Mouse (Mus musculus) splenic B cell, adult 2 months (primary cell): ENCODE measurements around the gene Rcc2.

Source experiments
- DNase-seq: peaks from one replicate; pipeline ENCODE4 v3.0.0-alpha.2; 2011; ENCODE audit warnings: low read depth, low spot score
- H3K27me3 ChIP-seq: 2 replicates; pipeline ENCODE4 v1.6.1; 2012; ENCODE audit warnings: mild to moderate bottlenecking, low read length, moderate library complexity, mixed read lengths; ENCODE audit not compliant: control insufficient read depth, poor library complexity, insufficient read depth, severe bottlenecking
- H3K36me3 ChIP-seq: 2 replicates; pipeline ENCODE4 v1.6.1; 2012; ENCODE audit warnings: mild to moderate bottlenecking, low read length, moderate library complexity, mixed read lengths; ENCODE audit not compliant: control insufficient read depth, poor library complexity, insufficient read depth, severe bottlenecking

The Rcc2 gene

DNA sequence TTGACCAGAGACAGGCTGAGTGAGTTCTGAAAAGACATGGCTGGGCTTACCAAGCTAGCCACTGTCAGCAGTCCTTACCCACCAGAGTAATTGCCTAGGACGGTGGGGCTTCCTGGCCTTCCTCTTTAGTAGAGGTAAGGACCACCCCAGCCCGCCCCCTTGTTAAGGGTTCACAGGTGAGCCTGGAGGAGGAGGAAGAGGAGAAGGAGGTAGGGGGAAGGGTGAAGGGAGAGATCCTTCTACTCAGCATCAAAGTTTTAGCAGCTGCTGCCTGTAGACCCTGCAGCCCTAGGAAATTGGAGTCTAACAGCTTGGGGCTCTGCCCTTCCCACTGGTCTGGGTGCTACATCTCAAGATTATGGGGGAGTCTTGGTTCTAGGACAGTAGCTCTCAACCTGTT lies 42.2 kb downstream of the Rcc2 start, which contains the start of gene Padi6:
TSS of gene Padi6 (minus strand) at position 101 of the 400 bp plus-strand sequence.
- DNase-seq, result no peak
- no peaks in the 10 kb centered on the region for H3K36me3 ChIP-seq
- no peaks in the 10 kb centered on the region for H3K27me3 ChIP-seq

DNA sequence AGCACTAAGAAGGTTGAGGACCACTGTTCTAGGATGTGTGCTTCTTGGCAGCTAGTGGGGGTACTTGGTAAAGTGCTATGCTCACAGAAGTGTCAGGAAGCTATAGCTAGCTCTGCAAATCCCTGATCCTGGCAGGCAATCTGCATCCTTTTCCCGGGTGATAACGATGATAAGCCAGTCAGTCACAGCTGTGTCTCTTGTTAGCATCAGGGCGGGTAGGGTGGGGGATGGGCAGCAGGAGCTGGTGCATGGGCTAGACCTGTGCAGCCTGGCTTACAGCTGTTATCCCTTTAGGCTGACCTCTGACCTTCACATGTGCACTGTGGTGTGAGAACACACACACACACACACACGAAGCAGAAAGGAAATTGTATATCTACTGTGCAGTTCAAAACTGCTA lies 42.7 kb downstream of the Rcc2 start:
- DNase-seq, result no peak
- Histone ChIP-seq H3K27me3 (no peaks in the 10 kb centered on the region), H3K36me3 (no peaks in the 10 kb centered on the region)

DNA sequence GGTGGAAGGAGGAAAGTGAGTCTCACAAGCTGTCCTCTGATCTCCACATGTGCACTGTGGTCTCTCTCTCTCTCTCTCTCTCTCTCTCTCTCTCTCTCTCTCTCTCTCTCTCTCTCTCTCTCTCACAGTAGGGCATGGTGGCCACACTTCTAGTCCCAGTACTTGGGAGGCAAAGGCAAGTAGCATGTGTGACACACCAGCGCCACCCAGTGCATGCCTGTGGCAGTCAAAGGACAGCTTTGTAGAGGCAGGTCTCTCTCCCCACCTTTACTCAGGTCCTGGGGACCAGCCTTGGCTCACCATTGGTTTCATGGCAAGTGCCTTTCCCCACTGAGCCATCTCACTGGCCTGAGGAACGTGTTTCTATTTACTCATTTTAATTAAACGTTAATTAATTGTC lies 44.3 kb downstream of the Rcc2 start:
- DNase-seq, result peak; percentile 74
- Histone ChIP-seq H3K27me3 (no peaks in the 10 kb centered on the region), H3K36me3 (no peaks in the 10 kb centered on the region)

DNA sequence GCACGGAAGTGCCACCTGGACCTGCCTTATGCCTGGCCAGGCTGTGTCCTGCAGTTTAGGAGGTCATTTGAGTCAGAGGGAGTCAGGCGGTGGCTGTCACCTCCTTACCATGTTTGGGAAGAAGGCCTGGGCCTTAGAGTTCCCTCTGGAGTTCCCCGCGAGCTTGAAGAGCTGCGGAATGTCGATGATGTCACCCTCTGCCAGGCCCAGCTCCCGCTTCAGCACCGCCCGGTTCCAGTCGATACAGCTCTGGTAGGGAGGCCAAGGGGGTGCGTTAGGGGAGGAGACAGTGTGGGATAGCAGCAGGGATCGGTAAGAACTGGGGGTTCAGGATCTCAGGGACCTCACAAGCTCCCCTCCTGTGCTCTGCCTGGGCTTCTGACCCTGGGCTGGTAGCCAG lies 47.6 kb downstream of the Rcc2 start:
- no peak for DNase-seq
- Histone ChIP-seq H3K36me3 (no peaks in the 10 kb centered on the region), H3K27me3 (no peaks in the 10 kb centered on the region)

DNA sequence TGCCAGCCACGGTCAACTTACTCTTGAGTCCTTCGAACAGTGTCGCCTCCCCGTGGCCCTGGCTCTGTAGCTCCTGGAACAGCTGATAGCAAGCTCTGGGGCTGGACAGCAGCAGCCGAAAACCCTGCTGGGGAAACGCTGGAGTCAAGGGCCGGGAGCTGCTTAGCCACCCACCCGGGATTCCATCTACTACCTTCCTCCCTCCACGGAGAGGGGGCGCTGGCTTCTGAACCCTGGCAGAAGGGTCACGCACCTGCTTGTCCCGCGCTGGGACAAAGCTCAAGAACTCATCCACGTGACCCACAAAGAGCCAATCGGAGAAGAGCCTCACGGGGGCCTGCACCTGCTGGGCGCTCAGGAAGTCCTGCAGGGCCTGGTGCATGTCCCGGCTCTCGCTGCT lies 50.0 kb downstream of the Rcc2 start:
- DNase-seq, result peak; percentile 74
- H3K27me3 ChIP-seq, result no peaks in the 10 kb centered on the region

DNA sequence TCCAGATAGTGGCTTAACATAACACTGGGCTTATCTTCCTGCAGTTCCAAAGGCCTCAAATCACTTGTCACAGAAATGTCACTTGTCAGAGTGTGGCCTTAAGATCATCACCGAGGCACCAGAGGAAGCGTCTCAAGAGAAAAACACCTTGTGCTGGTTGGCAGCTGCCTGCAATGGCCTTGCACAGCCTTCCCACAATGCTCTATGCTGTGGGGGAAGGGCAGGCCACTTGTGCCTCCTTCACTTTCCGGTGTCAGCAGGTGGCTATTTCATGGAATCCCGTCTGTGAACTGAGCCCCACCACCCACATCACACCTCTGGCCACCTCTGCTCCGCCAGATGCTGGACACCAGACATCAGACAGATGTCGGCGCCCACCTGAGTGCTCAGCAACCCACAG lies 53.0 kb downstream of the Rcc2 start:
- H3K27me3 ChIP-seq, result no peaks in the 10 kb centered on the region
- no peaks in the 10 kb centered on the region for H3K36me3 ChIP-seq
- no peak for DNase-seq

More for the DNA sequence above, 50.0 kb downstream of the Rcc2 start:
- no peaks in the 10 kb centered on the region for H3K36me3 ChIP-seq

DNA sequence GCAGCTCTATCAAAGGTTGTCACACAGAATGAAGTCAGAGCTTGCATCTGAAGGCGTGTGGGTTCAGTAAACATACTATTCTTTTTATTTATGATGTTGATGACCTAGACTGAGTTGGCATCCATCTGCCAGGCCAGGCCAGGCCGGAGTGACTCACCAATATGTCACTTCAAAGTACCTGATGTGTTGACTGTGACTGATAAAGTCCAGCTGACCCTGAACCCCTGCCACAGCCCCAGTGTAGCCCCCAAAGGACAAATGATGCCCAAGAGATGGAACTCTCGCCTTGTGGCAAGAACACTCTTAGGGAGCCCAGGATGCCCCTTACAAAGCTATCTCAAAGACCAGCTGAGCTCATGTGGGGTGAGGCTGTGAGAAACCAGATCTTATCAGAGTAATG lies 55.5 kb downstream of the Rcc2 start:
- H3K27me3 ChIP-seq, result no peaks in the 10 kb centered on the region
- no peak for DNase-seq
- H3K36me3 ChIP-seq, result no peaks in the 10 kb centered on the region

DNA sequence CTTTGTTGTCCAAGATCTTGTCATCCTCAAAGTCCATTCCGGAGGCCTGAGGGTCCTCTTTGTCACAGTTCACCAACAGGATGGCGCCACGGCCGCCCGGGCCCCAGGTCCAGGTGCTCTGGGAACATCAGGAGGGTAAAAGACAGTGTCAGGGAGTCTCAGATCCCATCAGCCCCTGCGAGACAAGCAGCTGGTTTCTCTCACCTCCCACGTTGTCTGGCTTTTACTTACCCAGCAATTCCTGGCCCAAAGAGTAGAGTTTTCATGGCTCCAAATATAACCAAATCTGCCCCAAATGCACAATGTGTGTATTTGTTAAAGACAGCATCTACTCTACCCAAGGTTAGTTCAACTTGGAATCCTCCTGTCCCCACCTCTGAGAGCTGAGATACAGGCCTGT lies 61.3 kb downstream of the Rcc2 start:
- no peak for DNase-seq
- Histone ChIP-seq H3K36me3 (no peaks in the 10 kb centered on the region), H3K27me3 (no peaks in the 10 kb centered on the region)

DNA sequence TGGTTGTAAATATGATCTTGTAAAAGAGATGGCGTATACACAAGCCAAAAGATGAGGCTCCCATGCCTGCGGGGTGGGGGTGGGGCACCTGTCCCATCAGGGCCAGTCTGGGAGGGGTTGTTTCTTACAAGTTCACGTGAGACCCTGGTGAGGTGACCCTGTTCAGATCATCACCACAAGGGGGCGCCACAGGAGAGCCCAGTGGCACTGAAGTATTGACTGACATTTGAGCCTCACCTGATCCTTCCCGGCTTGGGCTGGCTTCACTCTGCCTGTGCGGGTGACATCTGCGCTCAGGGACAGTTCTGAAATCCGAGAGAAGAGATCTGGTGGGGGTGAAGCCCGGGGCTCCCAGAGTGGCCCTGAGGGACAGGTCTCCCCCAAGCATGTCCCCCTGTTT lies 62.8 kb downstream of the Rcc2 start:
- Histone ChIP-seq H3K27me3 (no peaks in the 10 kb centered on the region), H3K36me3 (no peaks in the 10 kb centered on the region)
- DNase-seq, result peak; percentile 78

DNA sequence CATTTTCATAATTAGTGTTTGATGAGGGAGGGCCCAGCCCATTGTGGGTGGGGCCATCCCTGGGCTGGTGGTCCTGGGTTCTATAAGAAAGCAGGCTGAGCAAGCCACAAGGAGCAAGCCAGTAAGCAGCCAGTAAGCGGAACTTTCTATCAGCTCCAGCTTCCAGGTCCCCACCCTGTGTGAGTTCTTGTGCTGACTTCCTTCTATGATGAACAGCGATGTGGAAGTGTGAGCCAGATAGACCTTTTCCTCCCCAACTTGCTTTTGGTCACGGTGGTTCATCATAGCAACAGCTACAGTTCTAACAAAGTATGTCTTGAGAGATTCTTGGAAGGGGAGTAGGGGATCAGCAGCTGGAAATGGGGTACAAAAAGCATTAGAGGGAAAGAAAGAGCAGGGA lies 65.6 kb downstream of the Rcc2 start:
- H3K36me3 ChIP-seq, result no peaks in the 10 kb centered on the region
- DNase-seq, result no peak
- H3K27me3 ChIP-seq, result no peaks in the 10 kb centered on the region

DNA sequence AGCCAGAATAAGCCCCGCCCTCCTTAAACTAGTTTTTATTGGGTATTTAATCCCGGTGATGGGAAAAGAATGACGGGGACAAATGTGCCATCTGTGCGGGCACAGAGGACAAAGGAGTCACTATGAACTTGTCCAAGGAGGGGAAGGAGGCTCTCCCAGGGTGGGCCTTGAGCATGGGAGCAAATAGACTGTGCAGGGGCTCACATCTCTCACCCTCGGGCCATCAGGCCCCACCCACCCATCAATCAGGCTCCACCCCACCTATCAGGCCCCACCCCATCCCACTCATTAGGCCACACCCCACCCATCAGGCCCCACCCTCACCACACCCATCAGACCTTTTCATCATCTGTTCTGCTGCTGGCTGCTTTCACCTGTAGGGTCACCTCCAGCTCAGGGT lies 68.6 kb downstream of the Rcc2 start:
- H3K36me3 ChIP-seq, result no peaks in the 10 kb centered on the region

DNA sequence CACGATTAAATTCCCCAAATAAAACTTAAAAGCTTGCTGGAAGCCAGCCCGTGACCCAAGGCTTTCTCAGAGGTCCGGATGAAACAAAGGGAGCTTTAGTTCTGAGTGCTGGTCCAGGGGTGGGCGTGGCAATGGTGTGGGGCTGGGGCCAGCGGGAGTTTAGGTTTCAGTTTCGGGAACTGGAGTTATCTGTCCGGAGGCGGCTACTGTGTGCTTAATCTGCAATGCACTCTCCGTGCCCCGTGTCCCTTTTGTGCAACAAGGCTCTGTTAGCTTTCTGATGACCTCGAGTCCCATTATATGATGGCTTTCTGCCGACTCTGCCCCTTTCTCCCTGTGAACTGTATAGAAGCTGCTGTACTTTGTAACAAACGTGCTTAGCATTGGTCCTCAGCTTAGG lies 70.1 kb downstream of the Rcc2 start:
- peak; percentile 18 for DNase-seq
- no peaks in the 10 kb centered on the region for H3K36me3 ChIP-seq
- no peaks in the 10 kb centered on the region for H3K27me3 ChIP-seq

More for the DNA sequence above, 68.6 kb downstream of the Rcc2 start:
- DNase-seq, result no peak
- H3K27me3 ChIP-seq, result no peaks in the 10 kb centered on the region

DNA sequence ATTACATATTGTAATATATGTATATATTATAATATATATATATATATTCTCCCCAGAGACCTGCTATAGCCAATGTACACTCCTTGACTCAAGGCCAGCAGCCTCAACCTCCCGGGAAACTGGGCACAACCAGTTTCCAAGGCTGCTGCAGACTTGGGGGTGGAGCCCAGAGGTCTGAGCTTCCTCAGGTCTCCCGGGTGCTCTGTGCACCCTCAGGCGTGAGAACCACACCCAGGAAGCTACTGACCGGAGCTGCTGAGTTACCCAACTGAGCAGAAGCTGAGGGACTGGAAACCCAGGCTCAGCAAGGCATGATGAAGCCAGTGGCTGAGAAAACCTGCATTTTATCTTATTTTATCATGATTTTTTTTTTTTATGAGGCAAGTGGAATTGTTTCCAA lies 70.8 kb downstream of the Rcc2 start:
- peak; percentile 42 for DNase-seq

More for the DNA sequence above, 70.8 kb downstream of the Rcc2 start:
- Histone ChIP-seq H3K36me3 (no peaks in the 10 kb centered on the region), H3K27me3 (no peaks in the 10 kb centered on the region)
